Mouse (Mus musculus): ENCODE results near the gene Rec8. TPM values are rescaled to one million over a fixed set of nuclear protein-coding genes. Genes with fewer than 3 reads are reported as not detected.

Gene Rec8
- polyA plus RNA-seq, 1 experiment from 2014 or later = 4.8 TPM

GRCm38 (mm10) chr14:55642679-55643059 is 24.8 kb downstream of the Rec8 start:
- H3K9me3 ChIP-seq (replicated peaks; ENCODE audit: control insufficient read depth, low read length) = no peaks in the 10 kb centered on the region
- peaks cover 34% of the 10 kb centered on the region for H3K36me3 ChIP-seq (ENCODE audit: control insufficient read depth, insufficient read depth)
- peak; percentile 15 for ATAC-seq (replicated peaks; ENCODE audit: extremely low read depth, insufficient read depth, low FRiP score)

GRCm38 (mm10) chr14:55643060-55643907 is 25.4 kb downstream of the Rec8 start, which contains the start of gene Tm9sf1:
TSS of gene Tm9sf1 (minus strand) at chr14:55643806.
- peak within 1 kb of the TSS; percentile 96 for H3K4me3 ChIP-seq (ENCODE audit: low read length)
- H3K27ac ChIP-seq (ENCODE audit: low read length) = peak within 1 kb of the TSS; percentile 97
- H3K4me2 ChIP-seq (ENCODE audit: low read depth, low read length) = peak within 1 kb of the TSS; percentile 82
- under 1% methylated on average over 88 of the region's 89 CpGs for WGBS
- H3K36me3 ChIP-seq (ENCODE audit: control insufficient read depth, insufficient read depth) = peaks cover 27% of the 10 kb centered on the region
- no peaks in the 10 kb centered on the region for H3K27me3 ChIP-seq (ENCODE audit: control insufficient read depth, insufficient read depth, low read length)
- peaks cover 19% of the 10 kb centered on the region for H3K4me1 ChIP-seq (ENCODE audit: control insufficient read depth, insufficient read depth, low read length)
- no peaks in the 10 kb centered on the region for H3K9me3 ChIP-seq (replicated peaks; ENCODE audit: control insufficient read depth, low read length)
- peak; percentile 84 for ATAC-seq (replicated peaks; ENCODE audit: extremely low read depth, insufficient read depth, low FRiP score)
- peak within 1 kb of the TSS; percentile 98 for H3K9ac ChIP-seq (ENCODE audit: low read length)

More at GRCm38 (mm10) chr14:55642679-55643059, 24.8 kb downstream of the Rec8 start:
- WGBS = 17% methylated on average over 8 of the region's 8 CpGs
- peak overlapping the region; percentile 98 for H3K9ac ChIP-seq (ENCODE audit: low read length)
- H3K4me3 ChIP-seq (ENCODE audit: low read length) = peak overlapping the region; percentile 96
- H3K4me1 ChIP-seq (ENCODE audit: control insufficient read depth, insufficient read depth, low read length) = peaks cover 19% of the 10 kb centered on the region
- H3K27ac ChIP-seq (ENCODE audit: low read length) = peak overlapping the region; percentile 97
- H3K4me2 ChIP-seq (ENCODE audit: low read depth, low read length) = peak overlapping the region; percentile 82
- H3K27me3 ChIP-seq (ENCODE audit: control insufficient read depth, insufficient read depth, low read length) = no peaks in the 10 kb centered on the region

- Histone ChIP-seq H3K4me1 (ENCODE audit: control insufficient read depth, insufficient read depth, low read length) (peaks cover 19% of the 10 kb centered on the region), H3K4me2 (ENCODE audit: low read depth, low read length) (peak overlapping the region; percentile 82), H3K9ac (ENCODE audit: low read length) (peak overlapping the region; percentile 98), H3K36me3 (ENCODE audit: control insufficient read depth, insufficient read depth) (peaks cover 23% of the 10 kb centered on the region), H3K9me3 (replicated peaks; ENCODE audit: control insufficient read depth, low read length) (no peaks in the 10 kb centered on the region), H3K4me3 (ENCODE audit: low read length) (peak overlapping the region; percentile 96), H3K27ac (ENCODE audit: low read length) (peak overlapping the region; percentile 97), H3K27me3 (ENCODE audit: control insufficient read depth, insufficient read depth, low read length) (no peaks in the 10 kb centered on the region)
- no peak for ATAC-seq (replicated peaks; ENCODE audit: extremely low read depth, insufficient read depth, low FRiP score)
- 15% methylated on average over 17 of the region's 17 CpGs for WGBS
Observed at GRCm38 (mm10) chr14:55644261-55644888, 26.5 kb downstream of the Rec8 start.

GRCm38 (mm10) chr14:55649884-55650283 is 32.0 kb downstream of the Rec8 start, which contains the start of gene Tssk4:
TSS of gene Tssk4 (plus strand) at chr14:55650184.
- H3K4me1 ChIP-seq (ENCODE audit: control insufficient read depth, insufficient read depth, low read length) = peaks cover 7% of the 10 kb centered on the region
- H3K4me3 ChIP-seq (ENCODE audit: low read length) = no peak within 1 kb of the TSS
- H3K4me2 ChIP-seq (ENCODE audit: low read depth, low read length) = no peak within 1 kb of the TSS
- H3K9me3 ChIP-seq (replicated peaks; ENCODE audit: control insufficient read depth, low read length) = no peaks in the 10 kb centered on the region
- H3K9ac ChIP-seq (ENCODE audit: low read length) = no peak within 1 kb of the TSS
- H3K27ac ChIP-seq (ENCODE audit: low read length) = no peak within 1 kb of the TSS
- H3K36me3 ChIP-seq (ENCODE audit: control insufficient read depth, insufficient read depth) = peaks cover 3% of the 10 kb centered on the region; the same call in 1 of the 2 replicates
- H3K27me3 ChIP-seq (ENCODE audit: control insufficient read depth, insufficient read depth, low read length) = no peaks in the 10 kb centered on the region
- 88% methylated on average over 2 of the region's 2 CpGs for WGBS
- ATAC-seq (replicated peaks; ENCODE audit: extremely low read depth, insufficient read depth, low FRiP score) = no peak

GRCm38 (mm10) chr14:55651528-55651927 is 33.7 kb downstream of the Rec8 start:
- Histone ChIP-seq H3K4me2 (ENCODE audit: low read depth, low read length) (no peak overlapping the region), H3K4me3 (ENCODE audit: low read length) (no peak overlapping the region), H3K27ac (ENCODE audit: low read length) (no peak overlapping the region), H3K27me3 (ENCODE audit: control insufficient read depth, insufficient read depth, low read length) (no peaks in the 10 kb centered on the region), H3K36me3 (ENCODE audit: control insufficient read depth, insufficient read depth) (no peaks in the 10 kb centered on the region), H3K9me3 (replicated peaks; ENCODE audit: control insufficient read depth, low read length) (no peaks in the 10 kb centered on the region), H3K9ac (ENCODE audit: low read length) (no peak overlapping the region), H3K4me1 (ENCODE audit: control insufficient read depth, insufficient read depth, low read length) (no peaks in the 10 kb centered on the region)
- 79% methylated on average over 7 of the region's 7 CpGs for WGBS
- no peak for ATAC-seq (replicated peaks; ENCODE audit: extremely low read depth, insufficient read depth, low FRiP score)

GRCm38 (mm10) chr14:55656935-55657334 is 39.1 kb downstream of the Rec8 start:
- H3K9ac ChIP-seq (ENCODE audit: low read length) = no peak overlapping the region; the same call in 1 of the 2 replicates
- H3K4me2 ChIP-seq (ENCODE audit: low read depth, low read length) = peak overlapping the region; percentile 13; the same call in 1 of the 2 replicates
- no peak overlapping the region for H3K4me3 ChIP-seq (ENCODE audit: low read length)
- peaks cover 16% of the 10 kb centered on the region for H3K36me3 ChIP-seq (ENCODE audit: control insufficient read depth, insufficient read depth)
- H3K27ac ChIP-seq (ENCODE audit: low read length) = peak overlapping the region; percentile 89
- no peaks in the 10 kb centered on the region for H3K9me3 ChIP-seq (replicated peaks; ENCODE audit: control insufficient read depth, low read length)
- H3K27me3 ChIP-seq (ENCODE audit: control insufficient read depth, insufficient read depth, low read length) = no peaks in the 10 kb centered on the region
- peak; percentile 77 for ATAC-seq (replicated peaks; ENCODE audit: extremely low read depth, insufficient read depth, low FRiP score)
- H3K4me1 ChIP-seq (ENCODE audit: control insufficient read depth, insufficient read depth, low read length) = peaks cover 27% of the 10 kb centered on the region
- 52% methylated on average over 3 of the region's 3 CpGs for WGBS

- Histone ChIP-seq H3K4me1 (ENCODE audit: control insufficient read depth, insufficient read depth, low read length) (peaks cover 27% of the 10 kb centered on the region), H3K4me3 (ENCODE audit: low read length) (no peak overlapping the region), H3K9me3 (replicated peaks; ENCODE audit: control insufficient read depth, low read length) (no peaks in the 10 kb centered on the region), H3K27me3 (ENCODE audit: control insufficient read depth, insufficient read depth, low read length) (no peaks in the 10 kb centered on the region), H3K36me3 (ENCODE audit: control insufficient read depth, insufficient read depth) (peaks cover 21% of the 10 kb centered on the region), H3K27ac (ENCODE audit: low read length) (peak overlapping the region; percentile 89), H3K4me2 (ENCODE audit: low read depth, low read length) (no peak overlapping the region), H3K9ac (ENCODE audit: low read length) (no peak overlapping the region)
- WGBS = 78% methylated on average over 5 of the region's 5 CpGs
- ATAC-seq (replicated peaks; ENCODE audit: extremely low read depth, insufficient read depth, low FRiP score) = no peak
Observed at GRCm38 (mm10) chr14:55658011-55658410, 40.2 kb downstream of the Rec8 start.

- H3K9me3 ChIP-seq (replicated peaks; ENCODE audit: control insufficient read depth, low read length) = no peaks in the 10 kb centered on the region
- peak within 1 kb of the TSS; percentile 64 for H3K4me3 ChIP-seq (ENCODE audit: low read length)
- H3K4me2 ChIP-seq (ENCODE audit: low read depth, low read length) = peak within 1 kb of the TSS; percentile 77
- H3K9ac ChIP-seq (ENCODE audit: low read length) = peak within 1 kb of the TSS; percentile 86
- peak within 1 kb of the TSS; percentile 73 for H3K27ac ChIP-seq (ENCODE audit: low read length)
- H3K27me3 ChIP-seq (ENCODE audit: control insufficient read depth, insufficient read depth, low read length) = no peaks in the 10 kb centered on the region
- peaks cover 28% of the 10 kb centered on the region for H3K36me3 ChIP-seq (ENCODE audit: control insufficient read depth, insufficient read depth)
- ATAC-seq (replicated peaks; ENCODE audit: extremely low read depth, insufficient read depth, low FRiP score) = peak; percentile 88
- under 1% methylated on average over 39 of the region's 39 CpGs for WGBS
- peaks cover 27% of the 10 kb centered on the region for H3K4me1 ChIP-seq (ENCODE audit: control insufficient read depth, insufficient read depth, low read length)
Observed at GRCm38 (mm10) chr14:55659960-55660573, 42.2 kb downstream of the Rec8 start, which contains the start of gene Mdp1. TSS of gene Mdp1 (minus strand) at chr14:55660508.
